In genomic region chr11:79142381-79142780, GRCm38 (mm10) we compare ENCODE assay signal across 20 mouse cellular contexts. TPM values are rescaled to one million over a fixed set of nuclear protein-coding genes. Genes with fewer than 3 reads are reported as not detected.
DNase-seq lines count a peak whose midpoint lies in the region; ATAC-seq and TF ChIP-seq lines count a peak whose summit lies in the region.
"Had no signal": no experiment of that assay in that cellular context is flagged by ENCODE, and none has a peak within 500 bp of the region (broad histone marks: within the 10 kb centered on the region; RNA-seq: fewer than 3 reads in every experiment).

No protein-coding gene starts in this region.

- peaks cover 89% of the 10 kb centered on the region for H3K79me2 ChIP-seq in CH12.LX (replicated peaks; ENCODE audit: control insufficient read depth, extremely low read depth, insufficient read depth, poor library complexity, severe bottlenecking)

- no peak overlapping the region for H3K4me2 ChIP-seq in hindbrain, postnatal 0 days (ENCODE audit: low read depth, low read length)
- peak overlapping the region; percentile 81 for H3K4me2 ChIP-seq in CH12.LX (ENCODE audit: insufficient read depth, low read depth, poor library complexity, severe bottlenecking)
- H3K4me2 ChIP-seq: hindbrain, embryonic 13.5 days; liver, embryonic 13.5 days; neural tube, embryonic 15.5 days; stomach, embryonic 15.5 days had no signal

- dilution Hi-C loops in CH12.LX (cut with MboI; ENCODE audit: extremely low pct_ligation_motif_present, extremely low pct_unique_long_range_greater_than_20kb, low sequenced_read_pairs) = no loop called here

- H3K9ac ChIP-seq in hindbrain, postnatal 0 days (replicated peaks; ENCODE audit: low read length) = no peak overlapping the region
- H3K9ac ChIP-seq in CH12.LX (ENCODE audit: insufficient read depth, low read depth) = peak overlapping the region; percentile 91
- H3K9ac ChIP-seq: forebrain, postnatal 0 days; hindbrain, embryonic 13.5 days; liver, embryonic 13.5 days; neural tube, embryonic 15.5 days; stomach, embryonic 15.5 days had no signal

- no peaks in the 10 kb centered on the region for H3K27me3 ChIP-seq in hindbrain, embryonic 10.5 days (ENCODE audit: insufficient read depth, poor library complexity, severe bottlenecking)
- H3K27me3 ChIP-seq in hindbrain, postnatal 0 days (ENCODE audit: insufficient read depth, low read length) = no peaks in the 10 kb centered on the region
- peaks cover 1% of the 10 kb centered on the region for H3K27me3 ChIP-seq in CH12.LX (replicated peaks)
- peaks cover 8% of the 10 kb centered on the region; the same call in 1 of the 2 replicates for H3K27me3 ChIP-seq in embryonic facial prominence, embryonic 10.5 days (replicated peaks; ENCODE audit: low read depth, poor library complexity, severe bottlenecking)
- H3K27me3 ChIP-seq: hindbrain, embryonic 13.5 days; liver, embryonic 13.5 days; neural tube, embryonic 15.5 days; stomach, embryonic 15.5 days had no signal

- ATAC-seq in hindbrain, postnatal 0 days = no peak
- no peak for ATAC-seq in granulocyte monocyte progenitor cell, adult 5-6 weeks (replicated peaks; ENCODE audit: poor library complexity, severe bottlenecking)
- ATAC-seq: activated CD4-positive, CD25-positive, alpha-beta regulatory T cell, adult 4 months; forebrain, postnatal 0 days; lung, postnatal 0 days had no signal

- TF ChIP-seq CTCF in hindbrain, postnatal 0 days (IDR thresholded peaks at IDR 0.05; ENCODE audit: low read depth) = no peak
- no peak for TF ChIP-seq CTCF in CH12.LX (conservative IDR thresholded peaks at IDR 0.05 in 1 of 2, IDR thresholded peaks at IDR 0.05 in 1 of 2; ENCODE audit: low read depth in 2 of 2, low read length in 2 of 2)

- in situ Hi-C loops in CH12.LX (cut with MboI; ENCODE audit: low pct_ligation_motif_present, low pct_unique_long_range_greater_than_20kb, low sequenced_read_pairs) = loop anchor here (5.0 to 10.0 kb wide), 2 partner anchors 35 to 52 kb away; no protein-coding TSS in a partner anchor

- no peak overlapping the region for H3K4me3 ChIP-seq in hindbrain, embryonic 10.5 days
- H3K4me3 ChIP-seq in hindbrain, postnatal 0 days (ENCODE audit: low read length) = no peak overlapping the region
- peak overlapping the region; percentile 31 to 99 (median 86) for H3K4me3 ChIP-seq in CH12.LX (replicated peaks in 1 of 3; ENCODE audit: low read depth in 2 of 3, low read length in 2 of 3, poor library complexity in 1 of 3)
- H3K4me3 ChIP-seq in embryonic facial prominence, embryonic 10.5 days = no peak overlapping the region
- H3K4me3 ChIP-seq: hindbrain, embryonic 13.5 days; liver, embryonic 13.5 days; neural tube, embryonic 15.5 days; stomach, embryonic 15.5 days had no signal

- H3K36me3 ChIP-seq in hindbrain, embryonic 10.5 days = no peaks in the 10 kb centered on the region
- no peaks in the 10 kb centered on the region for H3K36me3 ChIP-seq in hindbrain, postnatal 0 days (ENCODE audit: insufficient read depth, low read length)
- H3K36me3 ChIP-seq in CH12.LX (replicated peaks in 1 of 2; ENCODE audit: control insufficient read depth in 1 of 2, insufficient read depth in 1 of 2, low read length in 1 of 2) = peaks cover 4 to 44% of the 10 kb centered on the region in 2 experiments
- no peaks in the 10 kb centered on the region for H3K36me3 ChIP-seq in embryonic facial prominence, embryonic 10.5 days (replicated peaks)
- H3K36me3 ChIP-seq: hindbrain, embryonic 13.5 days; liver, embryonic 13.5 days; neural tube, embryonic 15.5 days; stomach, embryonic 15.5 days had no signal

- 90% methylated on average over 11 of the region's 11 CpGs for WGBS in hindbrain, embryonic 10.5 days
- WGBS in hindbrain, postnatal 0 days = 80% methylated on average over 11 of the region's 11 CpGs
- WGBS in embryonic facial prominence, embryonic 10.5 days = 87% methylated on average over 11 of the region's 11 CpGs

- H3K27ac ChIP-seq in hindbrain, embryonic 10.5 days = 0 out of 2 replicates have a peak overlapping the region, but pooled peaks have one; percentile 6
- H3K27ac ChIP-seq in hindbrain, postnatal 0 days = no peak overlapping the region
- H3K27ac ChIP-seq in CH12.LX (ENCODE audit: insufficient read depth, low read depth) = peak overlapping the region; percentile 76
- 0 out of 2 replicates have a peak overlapping the region, but pooled peaks have one; percentile 24 for H3K27ac ChIP-seq in embryonic facial prominence, embryonic 10.5 days (replicated peaks)
- H3K27ac ChIP-seq: hindbrain, embryonic 13.5 days; liver, embryonic 13.5 days; neural tube, embryonic 15.5 days; stomach, embryonic 15.5 days had no signal

- no peaks in the 10 kb centered on the region for H3K9me3 ChIP-seq in hindbrain, embryonic 10.5 days
- H3K9me3 ChIP-seq in hindbrain, postnatal 0 days (ENCODE audit: low read length) = no peaks in the 10 kb centered on the region
- H3K9me3 ChIP-seq in CH12.LX (replicated peaks; ENCODE audit: low read length) = no peaks in the 10 kb centered on the region
- no peaks in the 10 kb centered on the region for H3K9me3 ChIP-seq in embryonic facial prominence, embryonic 10.5 days
- H3K9me3 ChIP-seq: hindbrain, embryonic 13.5 days; liver, embryonic 13.5 days; neural tube, embryonic 15.5 days; stomach, embryonic 15.5 days had no signal

- TF ChIP-seq POLR2A in CH12.LX (IDR thresholded peaks at IDR 0.05; ENCODE audit: low read depth, low read length) = no peak

- no peak for TF ChIP-seq EP300 in CH12.LX (IDR thresholded peaks at IDR 0.05; ENCODE audit: low read length)

- peaks cover 54% of the 10 kb centered on the region for H3K4me1 ChIP-seq in hindbrain, embryonic 10.5 days (replicated peaks)
- peaks cover 13% of the 10 kb centered on the region for H3K4me1 ChIP-seq in hindbrain, postnatal 0 days (ENCODE audit: insufficient read depth, low read length)
- peaks cover 22 to 66% of the 10 kb centered on the region in 2 experiments for H3K4me1 ChIP-seq in CH12.LX (ENCODE audit: control insufficient read depth in 1 of 2, insufficient read depth in 2 of 2)
- peaks cover 44% of the 10 kb centered on the region for H3K4me1 ChIP-seq in embryonic facial prominence, embryonic 10.5 days

- DNase-seq in hindbrain, embryonic 10.5 days (ENCODE audit: low spot score) = no peak
- no peak for DNase-seq in hindbrain, postnatal 0 days (ENCODE audit: low spot score)
- peak; percentile 74 for DNase-seq in CH12.LX (ENCODE audit: extremely low read depth)
- no peak for DNase-seq in embryonic facial prominence, embryonic 10.5 days (ENCODE audit: low spot score)
- peak; percentile 69 for DNase-seq in thymus, postnatal 14 days
- no peak for DNase-seq in spleen, postnatal 4 days (ENCODE audit: low spot score in 2 of 2)
- DNase-seq: adrenal gland, postnatal 36 days; cerebellum, postnatal 14 days; forebrain, postnatal 0 days; gastrocnemius, postnatal 25 days; kidney, adult 18-20 months; kidney, postnatal 36 days; liver, embryonic 13.5 days; retina, postnatal 1 day had no signal

- no peak for TF ChIP-seq RAD21 in CH12.LX (IDR thresholded peaks at IDR 0.05; ENCODE audit: low read depth, low read length)

TF ChIP-seq in CH12.LX, 34 proteins besides CTCF, POLR2A, EP300 and RAD21:
- TF ChIP-seq MAFK (IDR thresholded peaks at IDR 0.05; ENCODE audit: insufficient replicate concordance, low read length) (no peak), BHLHE40 (IDR thresholded peaks at IDR 0.05; ENCODE audit: low read depth, low read length) (peak; percentile 36; the same call in 1 of the 2 replicates), MAX (IDR thresholded peaks at IDR 0.05; ENCODE audit: low read length) (peak; percentile 75), POLR2AphosphoS2 (IDR thresholded peaks at IDR 0.05; ENCODE audit: low read depth, low read length) (no peak), TCF12 (IDR thresholded peaks at IDR 0.05; ENCODE audit: low read depth, low read length) (peak; percentile 96), USF1 (IDR thresholded peaks at IDR 0.05; ENCODE audit: low read depth, low read length) (no peak), ETS1 (conservative IDR thresholded peaks at IDR 0.05; ENCODE audit: low read depth, low read length) (peak; percentile 74)

RNA-seq across cellular contexts. Expression of gene Ksr1, which starts 3.8 kb away (rescaled TPM):
- 2.7 and 5.2 TPM in 2 replicates for polyA plus RNA-seq in hindbrain, embryonic 10.5 days (2016; fragmentation: Nextera tagmentation; extraction: Ambion mirVana)
- total RNA-seq in hindbrain, postnatal 0 days (2014; rRNA removed) = 48.0 and 51.3 TPM in 2 replicates
- polyA plus RNA-seq in hindbrain, postnatal 0 days (2015; fragmentation: Nextera tagmentation; extraction: Ambion mirVana) = 1.9 and 2.5 TPM in 2 replicates
- total RNA-seq in CH12.LX (2012; rRNA removed) (63.8 and 73.1 TPM in 2 replicates), CH12.LX (2014; rRNA removed) (21.3 and 22.5 TPM in 2 replicates)
- polyA plus RNA-seq in CH12.LX (2012; ENCODE audit: insufficient read length, low read depth) = 48.9 and 61.2 TPM in 2 replicates
- 1.0 and 1.5 TPM in 2 replicates for polyA plus RNA-seq in embryonic facial prominence, embryonic 10.5 days (2016; fragmentation: Nextera tagmentation; extraction: Ambion mirVana)
- 8.1 and 19.2 TPM in 2 replicates for total RNA-seq in granulocyte monocyte progenitor cell, adult 5-6 weeks (2014; fragmentation: Nextera tagmentation)
- total RNA-seq in granulocyte monocyte progenitor cell, adult 5-6 weeks (2017) = 5.4 and 8.2 TPM in 2 replicates

Comparison
In these comparisons a context has a peak if more than half of its experiments do, and no peak if none do; other contexts are left out.
1. DNase-seq: peak in CH12.LX (single experiment) and thymus, postnatal 14 days (single experiment); none in hindbrain, embryonic 10.5 days (single experiment), hindbrain, postnatal 0 days (single experiment), embryonic facial prominence, embryonic 10.5 days (single experiment) and spleen, postnatal 4 days (0 of 2).
2. H3K4me3 ChIP-seq: peak in CH12.LX (3 of 3); none in hindbrain, embryonic 10.5 days (single experiment), hindbrain, postnatal 0 days (single experiment) and embryonic facial prominence, embryonic 10.5 days (single experiment).